Mouse (Mus musculus): ENCODE data around the gene Fam13c. TPM values are rescaled to one million over a fixed set of nuclear protein-coding genes. Genes with fewer than 3 reads are reported as not detected.

The Fam13c gene
- polyA plus RNA-seq, 1 experiment = 0.47 TPM

- Histone ChIP-seq H3K4me3 (ENCODE audit: low read depth, low read length) (no peak overlapping the region), H3K27ac (ENCODE audit: insufficient read depth, low read depth, low read length) (no peak overlapping the region), H3K4me1 (ENCODE audit: control insufficient read depth, insufficient read depth, insufficient read length, low read length) (no peaks in the 10 kb centered on the region), H3K27me3 (ENCODE audit: control insufficient read depth, insufficient read depth, low read length) (no peaks in the 10 kb centered on the region), H3K36me3 (ENCODE audit: control insufficient read depth, insufficient read depth, low read length) (no peaks in the 10 kb centered on the region)
- 79% methylated on average over 11 of the region's 11 CpGs for WGBS
- no peak for TF ChIP-seq CTCF (IDR thresholded peaks at IDR 0.05; ENCODE audit: extremely low read depth, insufficient read length, insufficient replicate concordance, low read depth, low read length)
- no peak for TF ChIP-seq POLR2A (IDR thresholded peaks at IDR 0.05; ENCODE audit: low read depth, low read length)
Measured at GRCm38 (mm10) chr10:70458574-70459263, 18.4 kb downstream of the Fam13c start.

- 86% methylated on average over 7 of the region's 7 CpGs for WGBS
- no peaks in the 10 kb centered on the region for H3K27me3 ChIP-seq (ENCODE audit: control insufficient read depth, insufficient read depth, low read length)
- no peaks in the 10 kb centered on the region for H3K4me1 ChIP-seq (ENCODE audit: control insufficient read depth, insufficient read depth, insufficient read length, low read length)
- no peaks in the 10 kb centered on the region for H3K36me3 ChIP-seq (ENCODE audit: control insufficient read depth, insufficient read depth, low read length)
- H3K4me3 ChIP-seq (ENCODE audit: low read depth, low read length) = no peak overlapping the region
- TF ChIP-seq POLR2A (IDR thresholded peaks at IDR 0.05; ENCODE audit: low read depth, low read length) (no peak), CTCF (IDR thresholded peaks at IDR 0.05; ENCODE audit: extremely low read depth, insufficient read length, insufficient replicate concordance, low read depth, low read length) (no peak)
- no peak overlapping the region for H3K27ac ChIP-seq (ENCODE audit: insufficient read depth, low read depth, low read length)
Measured at GRCm38 (mm10) chr10:70465638-70466037, 25.4 kb downstream of the Fam13c start.

GRCm38 (mm10) chr10:70470836-70471235, 30.6 kb downstream of the Fam13c start:
- Histone ChIP-seq H3K27ac (ENCODE audit: insufficient read depth, low read depth, low read length) (no peak overlapping the region), H3K36me3 (ENCODE audit: control insufficient read depth, insufficient read depth, low read length) (no peaks in the 10 kb centered on the region), H3K27me3 (ENCODE audit: control insufficient read depth, insufficient read depth, low read length) (no peaks in the 10 kb centered on the region), H3K4me3 (ENCODE audit: low read depth, low read length) (no peak overlapping the region), H3K4me1 (ENCODE audit: control insufficient read depth, insufficient read depth, insufficient read length, low read length) (no peaks in the 10 kb centered on the region)
- no peak for TF ChIP-seq POLR2A (IDR thresholded peaks at IDR 0.05; ENCODE audit: low read depth, low read length)
- TF ChIP-seq CTCF (IDR thresholded peaks at IDR 0.05; ENCODE audit: extremely low read depth, insufficient read length, insufficient replicate concordance, low read depth, low read length) = no peak
- 50% methylated on average over 1 of the region's 1 CpGs for WGBS

GRCm38 (mm10) chr10:70477741-70478145, 37.5 kb downstream of the Fam13c start:
- 94% methylated on average over 10 of the region's 10 CpGs for WGBS
- Histone ChIP-seq H3K36me3 (ENCODE audit: control insufficient read depth, insufficient read depth, low read length) (no peaks in the 10 kb centered on the region), H3K4me3 (ENCODE audit: low read depth, low read length) (no peak overlapping the region), H3K4me1 (ENCODE audit: control insufficient read depth, insufficient read depth, insufficient read length, low read length) (no peaks in the 10 kb centered on the region), H3K27me3 (ENCODE audit: control insufficient read depth, insufficient read depth, low read length) (no peaks in the 10 kb centered on the region), H3K27ac (ENCODE audit: insufficient read depth, low read depth, low read length) (no peak overlapping the region)
- TF ChIP-seq POLR2A (IDR thresholded peaks at IDR 0.05; ENCODE audit: low read depth, low read length) = no peak

- TF ChIP-seq POLR2A (IDR thresholded peaks at IDR 0.05; ENCODE audit: low read depth, low read length) = no peak
- TF ChIP-seq CTCF (IDR thresholded peaks at IDR 0.05; ENCODE audit: extremely low read depth, insufficient read length, insufficient replicate concordance, low read depth, low read length) = no peak
- H3K27ac ChIP-seq (ENCODE audit: insufficient read depth, low read depth, low read length) = no peak overlapping the region
Measured at GRCm38 (mm10) chr10:70483736-70484135, 43.5 kb downstream of the Fam13c start.

GRCm38 (mm10) chr10:70484568-70485286, 44.4 kb downstream of the Fam13c start:
- Histone ChIP-seq H3K27ac (ENCODE audit: insufficient read depth, low read depth, low read length) (no peak overlapping the region), H3K27me3 (ENCODE audit: control insufficient read depth, insufficient read depth, low read length) (no peaks in the 10 kb centered on the region), H3K4me3 (ENCODE audit: low read depth, low read length) (no peak overlapping the region), H3K4me1 (ENCODE audit: control insufficient read depth, insufficient read depth, insufficient read length, low read length) (no peaks in the 10 kb centered on the region), H3K36me3 (ENCODE audit: control insufficient read depth, insufficient read depth, low read length) (no peaks in the 10 kb centered on the region)
- TF ChIP-seq CTCF (IDR thresholded peaks at IDR 0.05; ENCODE audit: extremely low read depth, insufficient read length, insufficient replicate concordance, low read depth, low read length) (no peak), POLR2A (IDR thresholded peaks at IDR 0.05; ENCODE audit: low read depth, low read length) (no peak)
- 59% methylated on average over 7 of the region's 7 CpGs for WGBS

More at GRCm38 (mm10) chr10:70483736-70484135, 43.5 kb downstream of the Fam13c start:
- no peaks in the 10 kb centered on the region for H3K4me1 ChIP-seq (ENCODE audit: control insufficient read depth, insufficient read depth, insufficient read length, low read length)
- no peak overlapping the region for H3K4me3 ChIP-seq (ENCODE audit: low read depth, low read length)
- H3K36me3 ChIP-seq (ENCODE audit: control insufficient read depth, insufficient read depth, low read length) = no peaks in the 10 kb centered on the region
- WGBS = 81% methylated on average over 6 of the region's 6 CpGs
- H3K27me3 ChIP-seq (ENCODE audit: control insufficient read depth, insufficient read depth, low read length) = no peaks in the 10 kb centered on the region

GRCm38 (mm10) chr10:70485287-70485612, 45.0 kb downstream of the Fam13c start:
- H3K27ac ChIP-seq (ENCODE audit: insufficient read depth, low read depth, low read length) = no peak overlapping the region
- no peaks in the 10 kb centered on the region for H3K4me1 ChIP-seq (ENCODE audit: control insufficient read depth, insufficient read depth, insufficient read length, low read length)
- TF ChIP-seq CTCF (IDR thresholded peaks at IDR 0.05; ENCODE audit: extremely low read depth, insufficient read length, insufficient replicate concordance, low read depth, low read length) = no peak
- no peak for TF ChIP-seq POLR2A (IDR thresholded peaks at IDR 0.05; ENCODE audit: low read depth, low read length)
- H3K36me3 ChIP-seq (ENCODE audit: control insufficient read depth, insufficient read depth, low read length) = no peaks in the 10 kb centered on the region
- no peak overlapping the region for H3K4me3 ChIP-seq (ENCODE audit: low read depth, low read length)
- no peaks in the 10 kb centered on the region for H3K27me3 ChIP-seq (ENCODE audit: control insufficient read depth, insufficient read depth, low read length)
- 80% methylated on average over 7 of the region's 7 CpGs for WGBS
